Comparison of ENCODE assay signal across 24 mouse cellular contexts in genomic region chr3:83235061-83235460, GRCm38 (mm10).
"Had no signal": no experiment of that assay in that cellular context is flagged by ENCODE, and none has a peak within 500 bp of the region (broad histone marks: within the 10 kb centered on the region; RNA-seq: fewer than 3 reads in every experiment).

No protein-coding gene starts in this region.

- H3K27me3 ChIP-seq: heart, embryonic 12.5 days; hindbrain, embryonic 12.5 days; intestine, embryonic 15.5 days; limb, embryonic 12.5 days; liver, embryonic 13.5 days had no signal

- H3K36me3 ChIP-seq: heart, embryonic 10.5 days; heart, embryonic 12.5 days; hindbrain, embryonic 10.5 days; hindbrain, embryonic 12.5 days; intestine, embryonic 15.5 days; limb, embryonic 10.5 days; limb, embryonic 12.5 days; liver, embryonic 13.5 days had no signal

- H3K27ac ChIP-seq: gastrocnemius, adult 2 months; heart, adult 2 months; heart, embryonic 10.5 days; hindbrain, embryonic 10.5 days; hindbrain, embryonic 12.5 days; hindbrain, embryonic 14.5 days; intestine, embryonic 15.5 days; layer of hippocampus, adult 2 months; left cerebral cortex, adult 2 months; limb, embryonic 10.5 days; limb, embryonic 12.5 days; liver, embryonic 13.5 days had no signal

- H3K4me3 ChIP-seq: gastrocnemius, adult 2 months; heart, adult 2 months; heart, embryonic 10.5 days; heart, embryonic 12.5 days; hindbrain, embryonic 10.5 days; hindbrain, embryonic 12.5 days; intestine, embryonic 15.5 days; layer of hippocampus, adult 2 months; left cerebral cortex, adult 2 months; limb, embryonic 10.5 days; limb, embryonic 12.5 days; liver, embryonic 13.5 days had no signal

- H3K4me2 ChIP-seq: heart, embryonic 12.5 days; hindbrain, embryonic 12.5 days; hindbrain, embryonic 14.5 days; intestine, embryonic 15.5 days; limb, embryonic 12.5 days; liver, embryonic 11.5 days; liver, embryonic 13.5 days had no signal

- H3K4me1 ChIP-seq: hindbrain, embryonic 10.5 days; hindbrain, embryonic 12.5 days; intestine, embryonic 15.5 days; limb, embryonic 10.5 days; limb, embryonic 12.5 days; liver, embryonic 13.5 days had no signal

- ATAC-seq: hindbrain, embryonic 16.5 days; inflammation-experienced regulatory T-cells, adult 6 months; intestine, embryonic 15.5 days; intestine, postnatal 0 days had no signal

- DNase-seq: gastrocnemius, adult 2 months; gastrocnemius, postnatal 10 days; gastrocnemius, postnatal 25 days; heart, adult 2 months; heart, postnatal 10 days; heart, postnatal 4 days; kidney, adult 18-20 months; kidney, adult 8-10 months; liver; liver, embryonic 13.5 days had no signal

- H3K9ac ChIP-seq: heart, embryonic 12.5 days; hindbrain, embryonic 12.5 days; hindbrain, embryonic 14.5 days; intestine, embryonic 15.5 days; limb, embryonic 12.5 days; liver, embryonic 13.5 days had no signal

- H3K9me3 ChIP-seq: heart, embryonic 10.5 days; heart, embryonic 12.5 days; hindbrain, embryonic 10.5 days; hindbrain, embryonic 12.5 days; intestine, embryonic 15.5 days; limb, embryonic 10.5 days had no signal
